Mouse (Mus musculus): ENCODE data around the gene Tmsb15b2.
"Not testable (repeated sequence)": the region's sequence is repeated elsewhere in the genome, so short reads cannot be mapped to it uniquely, and the experiment has no call there.

Tmsb15b2 gene

DNA sequence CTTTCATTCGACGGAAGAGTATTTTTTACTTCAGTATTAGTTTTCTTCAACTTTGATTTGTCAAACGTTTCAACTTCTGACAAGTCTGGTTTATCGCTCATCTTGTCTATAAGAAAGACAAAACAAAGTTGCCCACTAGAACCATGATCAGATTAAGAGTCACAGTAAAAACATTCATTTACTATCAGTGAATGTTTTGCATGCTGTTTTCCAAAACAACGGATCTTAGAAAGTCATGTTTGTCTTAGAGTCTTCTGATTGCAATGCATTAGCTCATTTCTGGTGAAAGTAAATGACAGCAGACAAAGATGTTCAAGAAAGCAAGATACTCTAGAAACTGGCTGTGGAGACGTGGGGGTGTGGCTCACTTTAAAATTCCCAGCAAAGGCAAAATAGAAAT, at the start of gene Tmsb15b2:
TSS of gene Tmsb15b2 (minus strand) at position 101 of the 400 bp plus-strand sequence.
- not testable (repeated sequence) for DNase-seq

DNA sequence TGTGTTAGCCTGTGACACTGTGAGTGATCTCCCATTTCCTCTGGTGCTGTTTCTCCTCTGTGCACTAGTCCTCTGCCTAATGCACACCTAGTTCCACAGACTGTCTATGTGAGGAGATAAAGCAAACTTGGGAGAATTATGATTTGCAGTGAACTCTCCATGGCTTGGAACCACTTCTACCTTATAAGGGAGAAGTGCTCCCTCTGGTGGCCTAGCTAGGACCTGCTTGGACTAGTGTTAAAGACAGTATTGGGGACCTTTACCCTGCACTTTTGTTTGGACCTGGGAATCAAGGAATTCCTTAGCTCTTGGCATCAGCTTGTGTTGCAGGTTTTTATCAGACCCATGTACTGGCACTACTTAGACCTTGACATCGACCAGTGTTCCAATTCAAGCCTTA, 44.0 kb upstream of the Tmsb15b2 start:
- peak; percentile 82 for DNase-seq

DNA sequence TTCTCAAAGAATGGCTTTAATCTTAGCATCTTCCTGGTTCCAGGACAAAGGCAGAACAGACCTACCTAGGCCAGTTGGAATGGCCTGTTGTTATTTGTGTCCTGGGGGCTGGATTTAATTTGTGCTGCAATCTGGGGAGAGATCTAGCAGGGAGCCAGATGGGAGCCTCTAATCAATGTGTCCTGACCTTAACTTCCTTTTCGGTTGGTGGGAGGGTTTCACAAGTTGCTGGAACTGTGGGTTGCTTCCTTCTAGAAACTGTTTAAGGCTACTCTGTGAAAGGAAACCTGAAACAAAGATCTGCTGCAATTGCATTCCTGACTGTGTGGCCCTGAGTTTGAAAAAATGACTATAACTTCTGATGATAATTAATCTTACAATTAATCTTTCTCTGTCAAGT, 42.4 kb upstream of the Tmsb15b2 start:
- no peak for DNase-seq

DNA sequence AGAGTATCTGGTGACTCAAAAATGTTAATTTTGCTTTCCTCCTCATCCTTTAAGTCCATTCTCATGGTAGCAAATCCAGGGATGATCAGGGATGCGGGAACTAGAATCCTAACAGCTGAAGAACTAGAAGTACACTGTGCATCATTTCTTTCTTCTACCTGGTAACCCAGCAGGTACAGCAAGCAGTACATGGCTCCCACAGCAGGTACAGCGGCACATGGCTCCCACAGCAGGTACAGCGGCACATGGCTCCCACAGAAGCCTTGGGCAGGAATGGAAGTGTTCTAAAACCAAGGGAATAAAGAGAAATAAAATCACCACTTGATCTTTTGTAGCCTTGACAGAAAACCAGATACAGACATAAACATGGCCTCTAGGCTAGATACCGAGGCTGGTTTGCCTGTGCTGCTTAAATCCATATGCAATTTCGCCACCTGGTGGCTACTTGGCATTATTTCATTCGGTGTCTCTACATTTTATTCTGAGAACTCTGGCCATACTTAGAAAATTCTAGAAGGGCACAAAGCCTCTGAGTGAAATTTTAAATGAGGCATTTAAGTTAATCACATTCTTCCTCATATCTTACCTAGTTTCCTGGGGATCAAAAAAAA, 39.9 kb upstream of the Tmsb15b2 start:
- peak; percentile 74 for DNase-seq

DNA sequence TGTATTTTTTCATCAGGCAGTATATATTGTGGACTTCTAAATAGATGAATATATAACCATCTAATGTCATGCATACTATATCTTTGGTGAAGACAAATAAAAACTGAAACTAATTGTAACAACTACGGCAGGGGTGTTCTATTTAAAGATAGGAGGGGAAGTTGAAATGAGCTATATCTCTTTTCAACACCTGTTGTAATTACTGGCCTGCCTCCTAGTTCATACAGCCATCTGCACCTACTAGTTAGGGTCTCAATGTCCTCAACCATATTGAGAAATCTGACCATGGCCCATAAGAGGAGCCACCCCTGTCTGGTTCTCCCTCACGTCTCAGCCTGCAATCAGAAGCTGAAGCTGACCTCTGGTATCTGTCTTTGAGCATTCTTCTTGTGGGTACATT, 21.0 kb upstream of the Tmsb15b2 start:
- no peak for DNase-seq

DNA sequence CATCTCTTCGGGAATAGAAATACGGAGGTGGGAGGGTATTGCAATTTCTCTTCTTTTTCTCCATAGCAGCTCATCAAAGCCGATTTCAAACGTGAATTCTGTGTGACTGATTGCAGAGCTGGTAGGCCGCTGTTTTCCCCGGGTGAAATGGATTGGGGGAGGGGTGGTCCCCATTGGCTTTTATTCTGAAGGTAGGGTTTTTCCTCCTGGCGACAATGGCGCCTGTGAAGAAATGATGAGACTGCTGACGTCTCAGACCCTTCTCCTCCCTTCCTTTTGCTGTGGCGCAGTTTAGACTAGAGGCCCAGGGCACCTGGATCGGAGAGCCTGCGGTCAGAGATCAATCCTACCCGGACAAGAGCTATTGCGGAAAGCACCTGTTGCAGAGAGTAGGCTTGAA, 18.3 kb upstream of the Tmsb15b2 start:
- DNase-seq = no peak

DNA sequence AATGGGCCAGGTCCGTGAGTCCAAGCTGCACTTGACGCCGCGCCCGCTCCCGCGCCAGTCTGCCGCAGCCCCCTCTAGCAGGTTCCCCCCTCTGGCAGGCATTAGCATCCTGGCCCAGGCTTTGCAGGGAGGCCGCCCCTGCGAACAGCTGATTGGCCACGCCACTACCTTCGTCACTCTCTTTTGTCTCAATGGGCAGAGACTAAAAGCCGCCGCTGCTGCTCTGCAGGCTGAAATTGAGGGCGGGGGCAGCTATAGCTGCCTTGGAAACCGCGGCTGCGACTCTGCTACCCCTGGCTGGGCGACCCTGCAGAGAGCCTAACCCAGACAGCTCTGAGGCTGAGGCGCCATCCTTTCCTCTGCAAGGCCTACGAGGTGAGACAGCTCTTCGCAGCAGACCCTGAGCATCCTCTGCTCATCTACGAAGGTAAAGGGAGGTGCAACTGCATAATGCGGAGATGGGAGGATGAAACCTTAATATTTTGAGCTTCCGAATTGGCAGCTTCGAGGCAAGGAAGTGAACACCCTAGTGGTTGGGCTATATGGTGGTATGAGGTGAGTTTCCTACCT, 17.8 kb upstream of the Tmsb15b2 start, which contains the start of gene Zcchc18:
TSS of gene Zcchc18 (plus strand) at position 178 of the 570 bp plus-strand sequence.
- DNase-seq = peak; percentile 59

DNA sequence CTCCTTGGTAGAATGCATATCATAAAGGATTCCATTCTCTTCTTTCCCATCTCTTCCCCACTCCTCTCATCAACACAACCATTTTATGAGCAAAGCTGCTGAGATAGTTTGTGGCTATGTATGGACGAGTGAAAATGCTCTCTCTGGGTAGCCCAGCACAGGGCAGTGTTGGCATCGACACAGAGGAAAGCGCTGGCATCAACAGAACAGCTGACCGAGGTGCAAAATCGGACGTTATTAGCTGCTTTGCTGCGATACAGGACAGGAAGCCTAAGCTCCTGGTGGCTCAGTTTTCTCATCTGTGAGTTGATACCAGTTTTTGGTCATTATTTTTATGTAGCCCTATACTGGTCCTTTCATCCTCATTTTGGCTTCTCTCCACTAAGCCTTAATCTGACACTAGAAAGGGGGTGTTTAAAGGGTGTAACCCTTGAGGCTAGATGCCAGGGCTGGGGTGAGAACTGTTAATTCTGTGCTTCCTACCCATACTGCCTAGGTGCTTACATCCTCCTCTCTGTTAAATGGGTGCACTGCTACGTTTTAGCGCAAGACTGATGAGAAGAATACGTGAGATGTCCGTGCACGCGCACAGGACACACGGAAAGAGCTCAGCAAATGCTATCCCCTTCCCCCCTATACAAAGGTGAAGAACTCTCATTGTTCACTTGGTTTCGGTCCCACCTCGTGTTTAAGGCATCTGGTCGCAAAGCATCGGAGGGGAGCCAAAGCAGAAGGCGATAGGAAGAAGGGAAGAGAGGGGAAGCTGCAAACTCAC, 17.1 kb upstream of the Tmsb15b2 start:
- DNase-seq = no peak

DNA sequence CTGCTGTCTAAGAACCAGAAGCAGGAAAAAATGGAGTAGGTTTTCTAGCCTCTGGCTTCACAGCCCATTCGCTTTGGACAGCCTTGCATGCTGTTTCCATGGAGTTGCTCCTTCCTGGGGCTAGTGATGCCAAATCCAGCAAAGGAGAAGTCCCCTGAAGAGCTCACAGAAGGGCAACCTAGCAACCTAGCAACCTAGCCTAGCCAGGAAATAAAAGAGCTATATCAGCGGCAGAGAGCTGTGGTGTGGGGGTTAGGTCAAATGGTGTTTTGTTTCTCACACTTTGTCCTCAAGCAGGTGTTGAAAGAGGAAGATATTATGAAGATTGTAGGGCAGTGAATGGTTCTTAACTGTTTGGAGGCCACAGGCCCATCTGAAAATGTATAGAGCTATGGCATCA, 16.0 kb upstream of the Tmsb15b2 start:
- no peak for DNase-seq

DNA sequence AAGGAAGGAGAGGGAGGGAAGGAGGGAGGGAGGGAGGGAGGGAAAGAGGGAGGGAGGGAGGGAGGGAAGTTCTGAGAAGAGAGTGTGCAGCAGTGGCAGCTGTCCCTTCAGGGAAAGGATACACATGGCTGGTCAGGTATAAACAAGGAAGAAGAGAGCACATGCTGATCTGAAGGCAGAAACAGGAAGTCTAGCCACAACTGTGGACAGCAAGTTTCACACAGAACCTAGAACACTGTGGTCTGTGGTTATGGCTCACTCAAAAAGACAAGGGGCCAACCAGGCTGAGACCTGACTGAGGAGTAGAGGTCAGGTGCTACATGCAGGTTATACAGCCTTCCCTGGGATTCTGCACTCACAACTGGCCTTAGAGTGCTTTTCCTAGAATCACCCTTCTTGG, 10.7 kb upstream of the Tmsb15b2 start:
- DNase-seq = peak; percentile 24

DNA sequence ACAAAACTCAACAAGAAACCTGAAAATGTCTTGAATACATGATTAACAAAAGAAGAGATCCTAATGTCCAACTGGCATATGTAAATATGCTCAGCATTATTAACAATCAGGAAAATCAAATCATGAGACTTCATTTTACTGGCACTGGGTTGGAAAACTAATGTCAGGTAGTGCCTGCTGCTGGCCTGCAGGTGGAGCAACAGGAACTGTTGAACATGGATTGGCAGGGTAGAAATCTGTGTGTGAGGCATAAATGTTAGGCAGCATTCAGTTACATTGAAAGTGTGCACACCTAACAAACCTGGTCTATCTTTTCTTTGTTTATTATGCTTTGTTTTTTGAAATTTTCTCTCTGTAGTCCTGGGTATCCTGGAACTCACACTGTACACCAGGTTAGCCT, 3.3 kb upstream of the Tmsb15b2 start:
- peak; percentile 18 for DNase-seq

DNA sequence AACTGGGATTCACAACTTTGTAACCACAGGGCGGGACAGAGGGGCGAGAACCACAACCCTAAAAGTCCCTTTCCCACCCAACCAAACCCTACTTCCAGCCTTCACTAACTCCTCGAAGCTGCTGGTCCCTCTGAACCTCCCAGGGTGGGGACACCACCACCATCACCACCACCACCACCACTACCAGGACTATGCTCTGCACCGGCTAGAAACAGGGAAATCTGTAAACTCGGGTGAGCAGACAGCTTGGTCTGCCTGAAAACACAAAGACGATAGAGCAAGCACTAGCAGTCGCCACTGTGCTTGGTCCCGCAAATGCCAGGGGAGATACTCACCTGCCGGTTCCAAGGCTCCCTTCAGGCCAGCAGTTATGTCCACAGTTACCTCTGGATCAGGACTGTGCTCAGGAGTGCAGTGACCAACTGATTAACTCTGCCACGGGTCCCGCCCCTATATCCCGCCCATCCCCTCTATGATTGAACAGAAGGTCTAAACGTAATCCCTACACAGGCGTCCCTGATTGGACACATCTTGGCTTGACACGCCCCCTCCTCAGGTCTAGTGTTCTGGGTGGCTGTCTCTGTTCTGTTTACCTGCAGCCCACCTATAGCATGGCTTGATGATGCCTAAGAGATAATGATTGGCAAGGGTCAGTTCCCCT, 1.3 kb upstream of the Tmsb15b2 start, which contains the start of the genes Tmsb15l and Tmsb15b1:
TSS of gene Tmsb15l (minus strand) at position 446 of the 661 bp plus-strand sequence.
TSS of gene Tmsb15b1 (minus strand) at position 451 of the 661 bp plus-strand sequence.
- DNase-seq = peak; percentile 77

DNA sequence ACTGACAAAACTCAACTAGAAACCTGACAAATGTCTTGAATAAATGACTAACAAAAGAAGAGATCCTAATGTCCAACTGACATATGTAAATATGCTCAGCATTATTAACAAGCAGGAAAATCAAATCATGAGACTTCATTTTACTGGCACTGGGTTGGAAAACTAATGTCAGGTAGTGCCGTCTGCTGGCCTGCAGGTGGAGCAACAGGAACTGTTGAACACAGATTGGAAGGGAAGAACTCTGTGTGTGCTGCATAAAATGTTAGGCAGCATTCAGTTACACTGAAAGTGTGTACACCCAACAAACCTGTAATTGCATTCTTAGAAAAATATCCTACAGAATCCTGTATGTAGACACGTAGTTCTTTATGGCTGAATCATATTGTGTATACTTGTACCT, 15.6 kb downstream of the Tmsb15b2 start:
- peak; percentile 16 for DNase-seq

DNA sequence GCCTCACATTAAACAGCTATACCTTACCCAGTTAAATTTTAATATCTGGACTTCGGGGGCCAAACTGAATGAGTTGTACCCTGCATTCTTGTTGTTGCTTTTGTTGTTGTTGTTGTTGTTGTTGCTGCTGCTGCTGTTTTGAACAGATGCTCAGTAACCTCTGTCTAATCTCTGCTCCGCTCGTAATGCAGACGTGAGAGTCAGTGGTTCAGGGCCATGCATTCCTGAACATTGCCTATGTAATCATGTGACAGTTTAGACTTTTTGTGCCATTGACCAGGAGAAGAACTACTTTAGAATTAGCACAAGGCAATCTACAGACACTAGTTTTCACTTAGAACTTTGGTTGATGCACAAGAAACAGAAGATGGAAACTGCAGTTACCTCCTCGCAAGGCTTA, 17.0 kb downstream of the Tmsb15b2 start:
- DNase-seq = not testable (repeated sequence)

DNA sequence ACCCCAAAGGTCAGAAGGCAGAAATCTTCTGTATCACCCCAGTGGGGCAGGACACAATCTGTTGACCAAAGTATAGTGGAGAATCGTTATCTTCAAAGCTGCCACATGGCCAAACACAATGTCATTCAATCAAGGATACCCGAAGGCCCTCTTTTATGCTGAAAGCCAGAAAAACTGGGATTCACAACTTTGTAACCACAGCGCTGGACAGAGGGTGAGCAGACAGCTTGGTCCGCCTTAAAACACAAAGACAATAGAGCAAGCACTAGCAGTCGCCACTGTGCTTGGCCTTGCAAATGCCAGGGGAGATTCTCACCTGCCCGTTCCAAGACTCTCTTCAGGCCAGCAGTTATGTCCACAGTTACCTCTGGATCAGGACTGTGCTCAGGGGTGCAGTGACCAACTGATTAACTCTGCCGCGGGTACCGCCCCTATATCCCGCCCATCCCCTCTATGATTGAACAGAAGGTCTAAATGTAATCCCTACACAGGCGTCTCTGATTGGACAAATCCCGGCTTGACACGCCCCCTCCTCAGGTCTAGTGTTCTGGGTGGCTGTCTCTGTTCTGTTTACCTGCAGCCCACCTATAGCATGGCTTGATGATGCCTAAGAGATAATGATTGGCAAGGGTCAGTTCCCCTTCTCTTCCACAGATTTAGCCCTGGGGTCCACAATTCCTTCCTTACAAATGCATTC, 17.6 kb downstream of the Tmsb15b2 start:
- DNase-seq = peak; percentile 88

DNA sequence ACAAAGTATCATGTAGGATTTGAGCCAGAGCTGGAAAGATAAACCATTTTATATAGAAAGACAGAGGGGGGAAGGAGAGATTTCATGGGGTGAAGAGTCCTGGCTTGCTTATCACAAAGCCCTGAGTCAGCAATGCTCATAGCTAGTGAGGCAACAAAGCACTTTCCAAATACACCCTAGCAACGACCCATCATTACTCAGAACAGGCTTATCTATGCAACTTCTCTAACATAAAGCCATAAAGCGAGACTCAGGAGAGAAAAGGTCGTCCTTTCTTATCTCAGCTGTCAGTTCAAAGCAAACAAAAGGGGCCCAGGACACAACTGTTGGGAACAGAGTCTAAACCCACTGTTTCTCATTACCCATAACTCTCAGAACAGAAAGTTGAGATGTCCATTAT, 37.3 kb downstream of the Tmsb15b2 start:
- no peak for DNase-seq

DNA sequence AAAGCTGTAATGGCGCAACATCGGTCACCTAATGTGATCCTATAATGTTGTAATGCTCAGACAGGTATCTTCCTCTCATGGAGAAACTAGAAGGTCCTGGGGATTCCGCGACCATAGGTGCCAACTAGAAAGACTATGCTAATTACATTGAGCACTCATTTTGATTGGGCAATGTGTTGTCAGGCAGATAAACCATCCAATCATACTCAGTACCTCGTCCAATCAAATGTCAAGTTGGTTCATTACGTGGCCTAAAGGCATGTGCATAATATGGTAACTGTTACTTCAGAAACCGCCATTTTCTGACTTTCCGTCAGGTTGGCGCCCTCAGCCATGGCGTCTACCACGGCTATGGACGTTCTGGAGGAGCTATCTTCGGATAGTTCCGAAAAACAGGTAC, 48.3 kb downstream of the Tmsb15b2 start, which contains the start of gene H2bfm:
TSS of gene H2bfm (plus strand) at position 295 of the 400 bp plus-strand sequence.
- no peak for DNase-seq

DNA sequence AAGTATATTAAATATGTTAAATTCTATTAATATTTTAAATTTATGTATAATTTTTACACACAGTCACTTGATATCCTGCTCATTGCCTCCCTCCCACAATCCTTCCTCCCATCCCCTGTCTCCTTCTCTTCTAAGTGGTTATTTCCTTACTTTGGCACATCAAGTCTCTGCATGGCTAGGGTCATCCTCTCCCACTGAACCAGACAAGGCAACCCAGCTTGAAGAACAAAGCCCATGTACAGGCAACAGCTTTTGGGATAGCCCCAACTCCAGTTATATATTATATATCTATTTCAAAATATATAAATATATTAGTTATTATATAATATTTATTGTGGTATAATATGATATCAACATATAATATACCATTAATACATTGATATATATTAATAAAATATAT, 49.4 kb downstream of the Tmsb15b2 start:
- no peak for DNase-seq

All from lung, postnatal 36 days (tissue).